Mouse (Mus musculus) bone marrow macrophage, adult 2 months (primary cell): ENCODE results near the gene Sytl4.

Source experiments
- CTCF ChIP-seq: IDR thresholded peaks from 2 replicates; pipeline ENCODE4 v1.5.1; 2012; ENCODE audit warnings: low read depth, mild to moderate bottlenecking, low read length, moderate library complexity
- POLR2A ChIP-seq: IDR thresholded peaks from 2 replicates; pipeline ENCODE4 v1.6.1; 2012; ENCODE audit warnings: mild to moderate bottlenecking, low read depth, low read length, borderline replicate concordance

- TF ChIP-seq POLR2A: no peak
- no peak for TF ChIP-seq CTCF
These were observed 17.0 kb downstream of the Sytl4 start for GRCm38 (mm10) chrX:133964615-133965014.
